Mouse (Mus musculus) stomach, postnatal 0 days (tissue): ENCODE results near the gene Skp1a.

Experiments
- CTCF ChIP-seq: IDR thresholded peaks from 2 replicates; pipeline ENCODE4 v1.5.1; 2016; ENCODE audit warnings: antibody characterized with exemption, low read depth, mild to moderate bottlenecking, moderate library complexity
- EP300 ChIP-seq: optimal IDR thresholded peaks from 2 replicates; pipeline ENCODE3; 2016; ENCODE audit warnings: antibody characterized with exemption

- TF ChIP-seq CTCF (no peak), EP300 (no peak)
These were observed 40.8 kb downstream of the Skp1a start for GRCm38 (mm10) chr11:52272619-52273018.
